Mouse (Mus musculus) left cerebral cortex, adult 6 months (tissue): ENCODE measurements around the gene Des. TPM values are rescaled to one million over a fixed set of nuclear protein-coding genes. Genes with fewer than 3 reads are reported as not detected.

Experiments
- long read RNA-seq, 2 experiments: library from polyadenylated mRNA; unstranded; transcript quantifications; one replicate each; pipeline ENCODE4 v2.0.0; 2019 to 2020
- polyA plus RNA-seq: library from polyadenylated mRNA; unstranded; fragments of <200 nt; fragmentation: Nextera tagmentation; gene quantifications from 2 replicates; pipeline ENCODE4 v1.2.3, GENCODE M21; 2021

Des gene
- polyA plus RNA-seq = 1.2 and 1.5 TPM in 2 replicates
- long read RNA-seq, experiment 1, transcript Des-201 (9 exons, 3,028 nt) = major isoform, 9 of 10 reads
- long read RNA-seq, experiment 1, partial matches to known transcripts = 1 of 10 reads
- long read RNA-seq, experiment 1, other reads (novel, unspliced or antisense) = 0 of 10 reads
- long read RNA-seq, experiment 2, partial matches to known transcripts = 0 of 1 reads
- long read RNA-seq, experiment 2, other reads (novel, unspliced or antisense) = 0 of 1 reads

DNA sequence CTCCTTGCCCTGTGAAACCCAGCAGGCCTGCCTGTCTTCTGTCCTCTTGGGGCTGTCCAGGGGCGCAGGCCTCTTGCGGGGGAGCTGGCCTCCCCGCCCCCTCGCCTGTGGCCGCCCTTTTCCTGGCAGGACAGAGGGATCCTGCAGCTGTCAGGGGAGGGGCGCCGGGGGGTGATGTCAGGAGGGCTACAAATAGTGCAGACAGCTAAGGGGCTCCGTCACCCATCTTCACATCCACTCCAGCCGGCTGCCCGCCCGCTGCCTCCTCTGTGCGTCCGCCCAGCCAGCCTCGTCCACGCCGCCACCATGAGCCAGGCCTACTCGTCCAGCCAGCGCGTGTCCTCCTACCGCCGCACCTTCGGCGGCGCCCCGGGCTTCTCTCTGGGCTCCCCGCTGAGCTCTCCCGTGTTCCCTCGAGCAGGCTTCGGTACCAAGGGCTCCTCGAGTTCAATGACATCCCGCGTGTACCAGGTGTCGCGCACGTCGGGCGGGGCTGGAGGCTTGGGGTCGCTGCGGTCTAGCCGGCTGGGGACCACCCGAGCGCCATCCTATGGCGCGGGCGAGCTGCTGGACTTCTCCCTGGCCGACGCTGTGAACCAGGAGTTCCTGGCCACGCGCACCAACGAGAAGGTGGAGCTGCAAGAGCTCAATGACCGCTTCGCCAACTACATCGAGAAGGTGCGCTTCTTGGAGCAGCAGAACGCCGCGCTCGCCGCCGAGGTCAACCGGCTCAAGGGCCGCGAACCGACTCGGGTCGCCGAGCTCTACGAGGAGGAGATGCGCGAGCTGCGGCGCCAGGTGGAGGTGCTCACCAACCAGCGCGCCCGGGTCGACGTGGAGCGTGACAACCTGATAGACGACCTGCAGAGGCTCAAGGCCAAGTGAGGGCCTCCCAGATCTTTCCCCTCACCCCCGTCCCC lies at the start of gene Des:
TSS of gene Des (plus strand) at position 218 of the 920 bp plus-strand sequence.

DNA sequence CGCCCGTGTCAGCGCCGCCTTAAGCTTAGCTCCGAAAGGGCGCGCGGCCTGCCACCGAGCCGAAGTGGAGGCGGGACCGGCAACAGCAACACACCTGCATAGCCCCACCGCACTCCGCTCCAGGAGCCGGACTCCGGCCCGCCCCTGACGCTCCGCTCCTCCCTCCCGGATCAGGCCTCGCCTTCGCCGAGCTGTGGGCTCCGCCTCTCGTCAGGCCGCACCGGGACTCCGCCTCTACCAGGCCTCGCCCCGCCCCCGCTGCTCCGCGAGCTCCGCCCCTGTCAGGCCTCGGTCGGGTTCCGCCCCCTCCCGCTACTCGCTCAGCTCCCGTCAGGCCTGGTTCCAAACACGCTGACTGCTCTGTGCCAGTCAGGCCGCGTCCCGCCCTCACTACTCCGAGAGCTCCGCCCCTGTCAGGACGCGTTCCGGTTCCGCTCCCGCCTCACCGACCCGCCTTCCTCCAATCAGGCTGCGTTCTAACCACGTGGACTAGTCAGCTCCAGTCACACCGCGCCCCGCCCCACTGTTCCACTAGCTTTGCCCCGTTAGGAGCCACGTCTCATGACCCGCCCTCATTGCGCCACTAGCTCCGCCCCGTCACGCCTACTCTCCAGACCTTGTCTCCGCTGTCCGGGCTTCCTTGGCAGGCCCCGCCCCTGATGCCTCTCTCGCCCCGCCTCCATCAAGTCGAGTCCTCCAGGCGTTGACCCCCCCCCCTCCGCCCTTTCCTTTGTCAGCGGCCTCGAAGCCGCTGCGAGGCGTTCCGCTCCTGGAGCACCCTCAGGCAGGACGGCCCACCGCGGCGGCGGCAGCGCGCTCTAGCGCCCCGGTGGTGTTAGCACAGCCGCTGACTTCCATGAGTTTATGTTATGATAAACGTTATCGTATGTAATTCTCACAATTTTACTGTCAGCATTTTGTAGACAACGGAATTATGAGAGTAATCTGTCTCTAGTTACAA lies 42.6 kb upstream of the Des start, which contains the start of gene Dnpep:
TSS of gene Dnpep (minus strand) at position 750 of the 961 bp plus-strand sequence.

DNA sequence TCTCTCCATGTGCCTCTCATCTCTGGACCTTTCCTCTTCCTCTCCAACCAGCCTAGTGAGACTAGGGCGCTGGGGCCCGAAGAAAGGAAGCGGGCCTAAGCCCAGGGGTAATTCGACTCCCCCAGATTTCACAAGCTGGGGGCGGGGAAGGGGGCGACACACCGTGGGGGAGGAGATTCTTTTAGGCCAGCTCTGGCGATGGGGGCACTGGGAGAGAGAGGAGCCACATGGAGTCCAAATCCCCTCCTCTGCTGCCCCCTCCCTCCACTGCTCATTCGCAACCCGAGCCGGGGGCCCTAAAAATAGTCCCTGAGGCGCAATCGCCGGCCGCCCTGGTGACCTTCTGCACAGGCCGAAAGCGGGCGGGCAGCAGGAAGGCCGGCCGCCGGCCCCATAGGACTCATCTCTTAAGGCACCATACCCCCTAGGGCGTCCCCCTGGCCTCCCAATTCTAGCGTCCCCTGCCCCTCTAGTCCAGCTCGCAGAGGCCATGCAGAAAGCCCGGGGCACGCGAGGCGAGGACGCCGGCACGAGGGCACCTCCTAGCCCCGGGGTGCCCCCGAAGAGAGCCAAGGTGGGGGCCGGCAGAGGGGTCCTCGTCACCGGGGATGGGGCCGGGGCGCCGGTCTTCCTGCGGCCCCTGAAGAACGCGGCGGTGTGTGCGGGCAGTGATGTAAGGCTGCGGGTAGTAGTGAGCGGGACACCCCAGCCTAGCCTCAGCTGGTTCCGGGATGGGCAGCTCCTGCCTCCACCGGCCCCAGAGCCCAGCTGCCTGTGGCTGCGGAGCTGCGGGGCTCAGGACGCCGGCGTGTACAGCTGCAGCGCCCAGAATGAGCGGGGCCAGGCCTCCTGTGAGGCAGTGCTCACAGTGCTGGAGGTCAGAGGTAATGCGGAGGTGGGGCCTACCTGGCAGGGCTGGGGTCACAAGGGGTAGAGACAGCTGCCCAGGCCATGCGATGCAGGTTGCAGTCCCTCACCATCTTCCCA lies 15.1 kb downstream of the Des start, which contains the start of gene Speg:
TSS of gene Speg (plus strand) at position 348 of the 987 bp plus-strand sequence.

Other genes with a start within 250 kb of the Des start
- 4.1 and 5.2 TPM in 2 replicates for gene Nhej1, start 235.1 kb upstream of the Des start, polyA plus RNA-seq
- 2.5 and 3.6 TPM in 2 replicates for gene Slc23a3, start 226.4 kb upstream of the Des start, polyA plus RNA-seq
- gene Cnppd1, start 217.6 kb upstream of the Des start, polyA plus RNA-seq = 8.7 and 17.8 TPM in 2 replicates
- 51.8 and 214 TPM in 2 replicates for gene Retreg2, start 217.6 kb upstream of the Des start, polyA plus RNA-seq
- gene Zfand2b, start 191.7 kb upstream of the Des start, polyA plus RNA-seq = 36.1 and 43.8 TPM in 2 replicates
- 10.6 and 12.0 TPM in 2 replicates for gene Abcb6, start 179.9 kb upstream of the Des start, polyA plus RNA-seq
- gene Ankzf1, start 168.2 kb upstream of the Des start, polyA plus RNA-seq = 12.1 and 13.1 TPM in 2 replicates
- 44.9 and 63.6 TPM in 2 replicates for gene Atg9a, start 168.1 kb upstream of the Des start, polyA plus RNA-seq
- gene Glb1l, start 149.5 kb upstream of the Des start, polyA plus RNA-seq = 1.8 and 2.2 TPM in 2 replicates
- 79.4 and 83.1 TPM in 2 replicates for gene Stk16, start 149.5 kb upstream of the Des start, polyA plus RNA-seq
- gene Tuba4a, start 140.5 kb upstream of the Des start, polyA plus RNA-seq = 232 and 261 TPM in 2 replicates
- not detected in 2 replicates for gene A630095N17Rik, start 128.2 kb upstream of the Des start, polyA plus RNA-seq
- gene Dnajb2, start 123.9 kb upstream of the Des start, polyA plus RNA-seq = 57.8 and 73.1 TPM in 2 replicates
- gene Ptprn, start 95.8 kb upstream of the Des start, polyA plus RNA-seq = 113 and 159 TPM in 2 replicates
- gene Resp18, start 81.9 kb upstream of the Des start, polyA plus RNA-seq = 215 and 275 TPM in 2 replicates
- 81.6 and 92.2 TPM in 2 replicates for gene Dnpep, start 42.3 kb upstream of the Des start, polyA plus RNA-seq
- gene Speg, start 15.0 kb downstream of the Des start, polyA plus RNA-seq = 46.1 and 63.7 TPM in 2 replicates
- gene Gmppa, start 75.6 kb downstream of the Des start, polyA plus RNA-seq = 27.0 and 29.7 TPM in 2 replicates
- 2.7 and 3.6 TPM in 2 replicates for gene Asic4, start 90.1 kb downstream of the Des start, polyA plus RNA-seq
- gene Chpf, start 119.0 kb downstream of the Des start, polyA plus RNA-seq = 47.4 and 88.6 TPM in 2 replicates
- gene Tmem198, start 119.2 kb downstream of the Des start, polyA plus RNA-seq = 52.6 and 63.4 TPM in 2 replicates
- 5.8 and 8.1 TPM in 2 replicates for gene Obsl1, start 146.1 kb downstream of the Des start, polyA plus RNA-seq
- 3.2 and 4.8 TPM in 2 replicates for gene Inha, start 146.7 kb downstream of the Des start, polyA plus RNA-seq
- 12.6 and 13.3 TPM in 2 replicates for gene Stk11ip, start 161.2 kb downstream of the Des start, polyA plus RNA-seq
- gene Slc4a3, start 185.9 kb downstream of the Des start, polyA plus RNA-seq = 29.4 and 48.5 TPM in 2 replicates